ENCODE assay signal across 11 mouse cellular contexts in genomic region chr7:118937469-118938387, GRCm38 (mm10). TPM values are rescaled to one million over a fixed set of nuclear protein-coding genes. Genes with fewer than 3 reads are reported as not detected.
DNase-seq lines count a peak whose midpoint lies in the region.
"Had no signal": no experiment of that assay in that cellular context is flagged by ENCODE, and none has a peak within 500 bp of the region (broad histone marks: within the 10 kb centered on the region; RNA-seq: fewer than 3 reads in every experiment).

No protein-coding gene starts in this region.

- no peak for DNase-seq in heart, embryonic 10.5 days (ENCODE audit: low spot score)
- DNase-seq in heart, postnatal 14 days = no peak
- peak; percentile 38 to 47 for DNase-seq in adrenal gland, postnatal 36 days
- DNase-seq in lung, postnatal 10 days = peak; percentile 49
- peak; percentile 57 for DNase-seq in thymus, postnatal 0 days (ENCODE audit: low spot score)
- no peak for DNase-seq in heart, postnatal 25 days (ENCODE audit: low spot score)
- no peak for DNase-seq in gastrocnemius, postnatal 14 days
- no peak for DNase-seq in left cerebral cortex, postnatal 10 days (ENCODE audit: extremely low spot score in 1 of 2, low spot score in 2 of 2)

- H3K4me3 ChIP-seq in heart, embryonic 10.5 days = no peak overlapping the region
- H3K4me3 ChIP-seq: heart, embryonic 13.5 days; myocyte had no signal

- no peaks in the 10 kb centered on the region for H3K27me3 ChIP-seq in heart, embryonic 10.5 days (ENCODE audit: insufficient read depth, poor library complexity, severe bottlenecking)
- H3K27me3 ChIP-seq: heart, embryonic 13.5 days had no signal

- 54% methylated on average over 11 of the region's 11 CpGs for WGBS in heart, embryonic 10.5 days

- no peaks in the 10 kb centered on the region for H3K9me3 ChIP-seq in heart, embryonic 10.5 days
- H3K9me3 ChIP-seq: heart, embryonic 13.5 days had no signal

- H3K36me3 ChIP-seq in heart, embryonic 10.5 days = no peaks in the 10 kb centered on the region
- H3K36me3 ChIP-seq: heart, embryonic 13.5 days had no signal

- intact Hi-C loops in heart, postnatal 14 days (cut with DNase I) = no loop called here
- intact Hi-C loops in heart, postnatal 25 days (cut with DNase I) = no loop called here
- intact Hi-C loops in gastrocnemius, postnatal 14 days (cut with DNase I; ENCODE audit: low total_unique reads) = no loop called here
- intact Hi-C loops in left cerebral cortex, postnatal 10 days (cut with DNase I) = no loop called here

- H3K27ac ChIP-seq in heart, embryonic 10.5 days = 0 out of 2 replicates have a peak overlapping the region, but pooled peaks have one; percentile 3
- H3K27ac ChIP-seq: heart, embryonic 13.5 days; hindbrain, postnatal 0 days had no signal

- H3K4me1 ChIP-seq in heart, embryonic 10.5 days = 0 out of 2 replicates have a peak, but pooled peaks cover 6% of the 10 kb centered on the region

RNA-seq across cellular contexts. Expression of gene Gprc5b, which starts 57.3 kb away (rescaled TPM):
- polyA plus RNA-seq in heart, embryonic 10.5 days (2016; fragmentation: Nextera tagmentation; extraction: Ambion mirVana) = 2.8 and 3.0 TPM in 2 replicates
- total RNA-seq in heart, postnatal 14 days (2021) = 10 to 100 TPM; 17.8 to 20.4 TPM
- 100 to 1,000 TPM; 111 to 184 TPM for total RNA-seq in adrenal gland, postnatal 36 days (2021)
- polyA plus RNA-seq in thymus, postnatal 0 days (2015; fragmentation: Nextera tagmentation; extraction: Ambion mirVana) = 0.55 and 0.57 TPM in 2 replicates
- total RNA-seq in heart, postnatal 25 days (2021) = 10 to 100 TPM; 13.9 to 15.7 TPM
- total RNA-seq in gastrocnemius, postnatal 14 days (2021) = 10 to 100 TPM; 22.5 to 23.2 TPM
- 10 to 100 TPM; 36.8 to 39.8 TPM for total RNA-seq in left cerebral cortex, postnatal 10 days (2021)

Comparison
In these comparisons a context has a peak if more than half of its experiments do, and no peak if none do; other contexts are left out.
1. DNase-seq: peak in adrenal gland, postnatal 36 days (2 of 2), lung, postnatal 10 days (single experiment) and thymus, postnatal 0 days (single experiment); none in heart, embryonic 10.5 days (single experiment), heart, postnatal 14 days (0 of 2), heart, postnatal 25 days (single experiment), gastrocnemius, postnatal 14 days (single experiment) and left cerebral cortex, postnatal 10 days (0 of 2).